ENCODE assay signal across 8 mouse cellular contexts in the genomic region with DNA sequence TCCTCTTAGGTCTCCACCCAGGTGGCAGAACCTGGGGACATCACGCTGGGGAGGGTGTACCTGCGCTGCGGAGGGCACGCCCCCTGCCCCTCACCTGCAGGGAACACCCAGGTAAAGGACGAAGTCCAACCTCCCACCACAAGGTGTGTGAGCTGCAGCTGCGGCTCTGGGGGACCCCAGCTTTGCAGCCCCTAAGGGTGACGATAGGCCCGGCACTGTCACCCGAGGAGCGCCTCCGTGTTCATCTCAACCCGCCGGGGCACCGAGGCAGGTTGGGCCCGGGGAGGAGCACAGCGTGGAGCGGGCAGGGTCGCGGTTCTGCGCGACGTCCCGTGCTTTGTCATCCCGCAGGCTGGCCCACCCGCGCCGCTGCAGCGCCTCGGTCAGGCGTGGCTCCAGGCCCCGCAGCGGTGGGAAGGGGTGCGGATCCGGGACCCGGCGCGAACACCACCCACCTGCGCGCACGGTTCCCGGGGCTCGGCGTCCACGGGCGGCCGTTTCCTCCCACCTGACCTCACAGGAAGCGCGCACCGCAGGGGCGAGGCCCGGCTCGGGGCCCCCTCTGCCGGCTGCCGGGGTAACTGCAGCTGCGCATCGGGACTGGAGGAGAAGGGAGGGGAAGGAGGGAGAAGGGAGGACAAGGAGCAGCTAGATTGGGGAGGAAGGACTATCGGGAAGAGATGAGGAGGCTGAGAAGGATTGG. TPM values are rescaled to one million over a fixed set of nuclear protein-coding genes. Genes with fewer than 3 reads are reported as not detected.
DNase-seq lines count a peak whose midpoint lies in the region; ATAC-seq lines count a peak whose summit lies in the region.

No protein-coding gene starts in this region.

- no peaks in the 10 kb centered on the region for H3K36me3 ChIP-seq in embryonic facial prominence, embryonic 13.5 days
- no peaks in the 10 kb centered on the region for H3K36me3 ChIP-seq in midbrain, embryonic 11.5 days (ENCODE audit: control insufficient read depth, insufficient read depth, low read length)

- H3K27me3 ChIP-seq in embryonic facial prominence, embryonic 13.5 days = peaks cover 35% of the 10 kb centered on the region
- H3K27me3 ChIP-seq in midbrain, embryonic 11.5 days (ENCODE audit: control insufficient read depth, insufficient read depth, low read length) = peaks cover 28% of the 10 kb centered on the region

- 1% methylated on average over 57 of the region's 57 CpGs for WGBS in embryonic facial prominence, embryonic 13.5 days
- under 1% methylated on average over 57 of the region's 57 CpGs for WGBS in midbrain, embryonic 11.5 days

- peaks cover 8% of the 10 kb centered on the region; the same call in 1 of the 2 replicates for H3K4me1 ChIP-seq in embryonic facial prominence, embryonic 13.5 days
- H3K4me1 ChIP-seq in midbrain, embryonic 11.5 days (ENCODE audit: control insufficient read depth, insufficient read depth, low read length) = peaks cover 3% of the 10 kb centered on the region; the same call in 1 of the 2 replicates

- peak overlapping the region; percentile 81 for H3K9ac ChIP-seq in embryonic facial prominence, embryonic 13.5 days
- peak overlapping the region; percentile 83 for H3K9ac ChIP-seq in midbrain, embryonic 11.5 days (ENCODE audit: low read length)

- intact Hi-C loops in left cerebral cortex, postnatal 4 days (cut with DNase I) = no loop called here

- DNase-seq in adrenal gland, postnatal 25 days = peak; percentile 88
- peak; percentile 80 to 83 for DNase-seq in heart, adult 18-20 months
- peak; percentile 90 for DNase-seq in kidney, adult 18-20 months
- peak; percentile 89 for DNase-seq in left cerebral cortex, postnatal 4 days
- peak; percentile 98 for DNase-seq in midbrain, embryonic 11.5 days (ENCODE audit: low spot score, missing footprints)
- peak; percentile 43 for DNase-seq in skeletal muscle tissue, adult 2 months (ENCODE audit: low read depth, low spot score)
- peak; percentile 72 for DNase-seq in yolk sac, embryonic 10.5 days (ENCODE audit: low spot score)

- no peak for ATAC-seq in embryonic facial prominence, embryonic 13.5 days (ENCODE audit: insufficient number of reproducible peaks, insufficient read depth, low FRiP score, low TSS enrichment, low read depth)
- peak; percentile 84 for ATAC-seq in midbrain, embryonic 11.5 days (ENCODE audit: low FRiP score)

- H3K9me3 ChIP-seq in embryonic facial prominence, embryonic 13.5 days = no peaks in the 10 kb centered on the region
- no peaks in the 10 kb centered on the region for H3K9me3 ChIP-seq in midbrain, embryonic 11.5 days (ENCODE audit: control insufficient read depth, low read length)

- H3K4me2 ChIP-seq in embryonic facial prominence, embryonic 13.5 days = peak overlapping the region; percentile 93
- H3K4me2 ChIP-seq in midbrain, embryonic 11.5 days = peak overlapping the region; percentile 94

- peak overlapping the region; percentile 70 for H3K4me3 ChIP-seq in embryonic facial prominence, embryonic 13.5 days
- H3K4me3 ChIP-seq in midbrain, embryonic 11.5 days (ENCODE audit: low read depth, low read length) = peak overlapping the region; percentile 70

- H3K27ac ChIP-seq in embryonic facial prominence, embryonic 13.5 days = no peak overlapping the region
- no peak overlapping the region for H3K27ac ChIP-seq in midbrain, embryonic 11.5 days (ENCODE audit: low read depth, low read length)

RNA-seq across cellular contexts. Expression of a gene that starts 22.2 kb away (rescaled TPM):
- not detected in 2 replicates for total RNA-seq in adrenal gland, postnatal 25 days (2021)
- polyA plus RNA-seq in embryonic facial prominence, embryonic 13.5 days (2015; fragmentation: Nextera tagmentation; extraction: Ambion mirVana) = not detected in 2 replicates
- total RNA-seq in heart, adult 18-20 months (2021) = not detected
- total RNA-seq in left cerebral cortex, postnatal 4 days (2021) = not detected
- polyA plus RNA-seq in midbrain, embryonic 11.5 days (2014; fragmentation: Nextera tagmentation; extraction: Ambion mirVana) = 0.34 and 0.37 TPM in 2 replicates

RNA-seq across cellular contexts. Expression of a gene that starts 33.1 kb away (rescaled TPM):
- 3.3 and 6.3 TPM in 2 replicates for total RNA-seq in adrenal gland, postnatal 25 days (2021)
- 21.2 and 21.9 TPM in 2 replicates for polyA plus RNA-seq in embryonic facial prominence, embryonic 13.5 days (2015; fragmentation: Nextera tagmentation; extraction: Ambion mirVana)
- total RNA-seq in heart, adult 18-20 months (2021) = 1 to 10 TPM; 3.1 to 4.1 TPM
- 10 to 100 TPM; 77.9 to 92.9 TPM for total RNA-seq in left cerebral cortex, postnatal 4 days (2021)
- 7.1 and 7.6 TPM in 2 replicates for polyA plus RNA-seq in midbrain, embryonic 11.5 days (2014; fragmentation: Nextera tagmentation; extraction: Ambion mirVana)

Comparison
In these comparisons a context has a peak if more than half of its experiments do, and no peak if none do; other contexts are left out.
1. DNase-seq: peak in every context shown above with its lines; median percentile 98 in midbrain, embryonic 11.5 days; 90 in kidney, adult 18-20 months; 89 in left cerebral cortex, postnatal 4 days; 88 in adrenal gland, postnatal 25 days; 82 in heart, adult 18-20 months; 72 in yolk sac, embryonic 10.5 days; 43 in skeletal muscle tissue, adult 2 months.
2. RNA of a gene that starts 33.1 kb away (total RNA-seq): 77.9 to 92.9 TPM in left cerebral cortex, postnatal 4 days; 3.3 to 6.3 TPM in adrenal gland, postnatal 25 days and 3.1 to 4.1 TPM in heart, adult 18-20 months; every median in the first group is over 10 times any median in the second.